Mouse (Mus musculus): ENCODE results near the gene Mtg2. TPM values are rescaled to one million over a fixed set of nuclear protein-coding genes. Genes with fewer than 3 reads are reported as not detected.
A peak's percentile ranks its signal among the peaks of the same experiment; 100 is the strongest.

The Mtg2 gene
- polyA plus RNA-seq, 1 experiment = 27.4 TPM

DNA sequence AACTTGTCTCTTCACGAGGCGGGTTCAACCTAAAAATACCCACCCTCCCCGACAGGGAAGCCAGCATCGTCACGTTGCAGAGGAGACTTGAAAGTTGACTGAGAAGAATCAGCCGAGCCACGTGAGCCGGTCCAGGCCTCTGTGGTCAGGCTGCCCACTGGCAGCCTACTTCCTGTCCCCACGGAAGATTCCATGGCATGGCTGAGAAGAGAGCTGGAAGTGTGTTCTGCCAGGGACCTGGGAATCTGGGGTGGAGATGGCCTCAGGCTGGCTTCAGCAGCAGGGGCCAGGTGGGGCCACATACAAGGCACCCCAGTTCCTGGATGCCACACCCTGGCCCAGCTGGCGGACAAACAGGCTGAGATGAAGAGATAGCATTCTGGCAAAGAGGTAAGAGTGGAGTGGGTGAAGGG, 45.7 kb downstream of the Mtg2 start:
- Histone ChIP-seq H3K4me1 (ENCODE audit: control insufficient read depth, insufficient read depth, low read length) (peaks cover 20% of the 10 kb centered on the region), H3K27ac (ENCODE audit: insufficient read depth, low read length) (peak overlapping the region; percentile 14; the same call in 1 of the 2 replicates), H3K4me3 (ENCODE audit: insufficient read depth, low read length) (peak overlapping the region; percentile 18)
- TF ChIP-seq POLR2A (IDR thresholded peaks at IDR 0.05; ENCODE audit: extremely low read depth, insufficient read depth, low read length) (no peak), CTCF (IDR thresholded peaks at IDR 0.05; ENCODE audit: extremely low read depth, insufficient read depth, low read length) (no peak)

DNA sequence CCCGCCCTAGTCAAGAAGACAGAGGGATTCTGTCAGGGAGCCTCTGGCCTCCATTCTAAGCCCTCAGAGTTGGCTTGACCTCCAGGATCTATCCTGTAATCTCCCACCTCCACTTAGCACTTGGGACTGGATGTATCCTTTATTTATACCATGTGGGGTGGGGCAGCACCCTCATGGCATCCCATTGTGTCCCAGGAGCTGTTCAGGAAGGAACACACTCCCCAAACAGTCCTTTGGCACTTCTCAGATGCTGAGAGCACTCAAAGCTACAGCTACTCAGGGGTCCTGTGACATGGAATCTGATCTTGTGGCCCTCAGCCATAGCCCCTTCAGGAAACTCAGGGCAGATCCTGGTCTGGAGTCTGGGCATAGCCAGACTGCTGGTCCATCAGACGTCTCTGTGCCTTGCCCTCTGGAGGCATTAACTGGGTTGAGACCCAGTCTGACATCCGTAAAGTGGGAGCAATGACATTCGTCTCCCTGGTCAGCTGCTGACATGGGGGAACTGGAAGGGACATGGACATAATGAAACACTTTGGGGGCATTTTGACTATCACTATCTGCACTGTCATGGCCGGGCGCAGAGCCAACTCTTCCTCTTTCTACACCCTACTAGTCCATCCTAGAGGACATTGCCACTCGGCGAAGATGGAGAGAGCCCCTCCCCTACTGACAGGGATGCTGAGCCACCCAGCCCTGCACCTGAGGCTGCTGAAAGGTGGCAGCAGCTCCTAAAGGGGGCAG, 46.5 kb downstream of the Mtg2 start:
- Histone ChIP-seq H3K27ac (ENCODE audit: insufficient read depth, low read length) (peak overlapping the region; percentile 62), H3K4me1 (ENCODE audit: control insufficient read depth, insufficient read depth, low read length) (peaks cover 20% of the 10 kb centered on the region), H3K4me3 (ENCODE audit: insufficient read depth, low read length) (peak overlapping the region; percentile 18)
- no peak for TF ChIP-seq CTCF (IDR thresholded peaks at IDR 0.05; ENCODE audit: extremely low read depth, insufficient read depth, low read length)
- TF ChIP-seq POLR2A (IDR thresholded peaks at IDR 0.05; ENCODE audit: extremely low read depth, insufficient read depth, low read length) = no peak

DNA sequence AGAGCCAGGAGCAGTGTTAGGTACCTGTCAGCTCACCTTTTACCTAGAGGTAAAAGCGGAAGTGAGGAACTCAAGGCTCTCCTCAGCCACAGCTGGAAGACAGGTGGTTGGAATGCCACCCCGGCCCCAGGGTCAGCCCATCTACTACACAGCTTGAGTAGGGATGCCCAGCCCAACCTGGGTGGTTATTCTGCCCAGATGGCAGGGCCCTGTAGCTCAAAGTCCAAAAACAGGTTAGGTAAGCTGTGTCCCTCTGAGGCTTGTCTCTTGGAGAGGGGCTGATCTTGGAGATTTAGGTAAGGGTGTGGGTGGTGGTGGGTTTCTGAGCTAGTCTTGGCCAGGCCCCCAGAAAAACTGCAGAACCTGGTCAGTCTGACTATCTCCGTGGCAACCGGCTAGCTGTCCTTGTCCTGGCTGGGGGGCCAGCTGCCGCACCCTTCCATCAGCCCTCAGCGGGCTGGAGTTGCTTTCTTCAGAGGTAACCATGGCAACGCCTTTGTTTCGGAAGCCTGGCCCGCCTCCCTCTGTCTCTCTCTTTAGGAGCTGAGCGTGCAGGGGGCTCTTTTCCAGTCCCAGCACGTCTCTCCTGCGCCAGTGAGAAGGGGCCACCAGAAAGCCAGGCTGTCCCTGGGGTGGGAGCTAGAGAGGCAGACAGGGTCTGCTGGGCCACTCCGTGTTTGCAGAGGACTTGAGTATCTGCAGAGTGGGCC, 47.3 kb downstream of the Mtg2 start:
- Histone ChIP-seq H3K4me3 (ENCODE audit: insufficient read depth, low read length) (peak overlapping the region; percentile 18), H3K4me1 (ENCODE audit: control insufficient read depth, insufficient read depth, low read length) (peaks cover 20% of the 10 kb centered on the region), H3K27ac (ENCODE audit: insufficient read depth, low read length) (peak overlapping the region; percentile 62)
- no peak for TF ChIP-seq POLR2A (IDR thresholded peaks at IDR 0.05; ENCODE audit: extremely low read depth, insufficient read depth, low read length)
- TF ChIP-seq CTCF (IDR thresholded peaks at IDR 0.05; ENCODE audit: extremely low read depth, insufficient read depth, low read length) = no peak

DNA sequence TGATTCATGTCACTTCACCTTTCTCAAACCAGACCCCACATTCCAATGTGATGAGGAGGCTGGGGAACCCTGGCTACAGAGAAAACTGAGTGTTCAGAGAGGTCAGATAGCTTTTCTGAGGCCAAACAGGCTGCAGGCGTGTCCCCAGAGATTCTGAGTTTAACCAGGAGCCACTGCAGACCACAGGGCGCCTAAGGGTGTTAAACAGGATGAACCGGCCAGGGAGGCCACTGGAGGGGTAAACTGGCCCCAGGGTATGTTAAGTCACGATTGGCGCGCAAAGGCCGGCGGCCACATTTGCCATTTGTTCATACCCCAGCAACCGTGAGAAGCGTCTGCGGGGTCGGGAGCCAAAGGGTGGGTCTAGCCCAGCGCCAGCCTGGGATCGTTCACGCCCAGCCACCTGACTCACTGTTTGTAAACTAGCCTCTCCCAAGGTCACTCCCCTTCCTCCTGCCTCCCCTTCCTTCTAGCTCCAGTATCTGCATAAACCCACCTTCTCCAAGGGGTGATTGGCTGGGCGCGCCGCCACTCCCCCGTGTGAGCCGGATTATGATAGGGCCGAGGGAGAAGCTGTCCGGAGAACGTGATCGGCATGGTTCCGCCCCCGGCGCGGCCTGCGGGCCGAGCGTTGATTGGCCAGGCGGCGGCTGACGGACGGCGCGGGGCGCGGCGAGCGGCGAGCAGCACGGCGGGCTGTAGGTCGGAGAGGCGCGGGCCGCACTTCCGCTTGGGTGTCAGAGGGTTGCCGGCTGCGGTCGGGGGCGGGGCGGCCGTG, 48.5 kb downstream of the Mtg2 start, which contains the start of gene Osbpl2:
Gene Osbpl2, plus strand, starts transcription at position 646 of the 778 bp plus-strand sequence.
- Histone ChIP-seq H3K4me3 (ENCODE audit: insufficient read depth, low read length) (peak within 1 kb of the TSS; percentile 75), H3K27ac (ENCODE audit: insufficient read depth, low read length) (0 out of 2 replicates have a peak within 1 kb of the TSS, but pooled peaks have one; percentile 5), H3K4me1 (ENCODE audit: control insufficient read depth, insufficient read depth, low read length) (peaks cover 20% of the 10 kb centered on the region)
- TF ChIP-seq POLR2A (IDR thresholded peaks at IDR 0.05; ENCODE audit: extremely low read depth, insufficient read depth, low read length) = peak; percentile 62; the same call in 1 of the 2 replicates
- no peak for TF ChIP-seq CTCF (IDR thresholded peaks at IDR 0.05; ENCODE audit: extremely low read depth, insufficient read depth, low read length)

DNA sequence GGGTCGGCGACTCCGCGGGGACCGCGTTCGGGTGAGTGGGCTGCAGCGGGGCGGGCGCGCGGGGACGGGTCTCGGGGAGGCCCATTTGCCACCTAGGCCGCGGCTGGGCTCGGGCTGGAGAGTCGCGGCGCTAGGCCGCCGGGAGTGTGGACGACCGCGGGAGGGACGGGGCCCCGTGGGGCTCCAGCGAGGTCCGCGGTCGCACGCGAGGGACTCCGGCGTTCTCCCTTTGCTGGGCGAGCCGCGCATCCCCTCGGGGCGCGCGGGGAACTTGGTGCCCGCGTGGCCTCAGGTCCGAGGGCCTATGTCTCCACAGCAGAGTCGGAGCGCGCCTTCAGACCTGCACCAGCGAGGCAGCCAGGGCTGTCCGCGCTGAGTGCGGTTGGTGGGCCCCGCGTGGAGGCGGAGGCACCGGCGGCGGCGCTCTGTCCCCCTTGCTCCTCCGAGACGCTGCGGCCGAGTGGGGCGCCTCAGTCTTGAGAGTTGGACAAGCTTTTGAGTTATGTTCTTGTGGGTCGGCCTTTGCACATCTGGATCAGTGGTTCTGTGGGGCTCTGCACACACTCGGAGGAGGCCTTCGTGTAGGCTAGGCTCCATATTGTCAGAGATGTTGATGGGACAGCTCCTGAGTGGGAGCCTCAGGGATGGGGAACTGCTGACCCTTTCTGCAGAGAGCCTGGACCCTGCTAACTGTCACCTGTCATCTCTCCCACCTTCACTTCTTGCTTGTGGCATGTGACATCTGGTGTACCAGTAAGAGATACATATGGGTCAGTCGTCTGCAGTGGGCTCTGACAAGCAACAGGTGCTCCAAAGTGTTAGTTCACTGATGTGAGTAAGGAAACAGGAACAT, 49.3 kb downstream of the Mtg2 start:
- Histone ChIP-seq H3K4me1 (ENCODE audit: control insufficient read depth, insufficient read depth, low read length) (peaks cover 16% of the 10 kb centered on the region), H3K27ac (ENCODE audit: insufficient read depth, low read length) (no peak overlapping the region), H3K4me3 (ENCODE audit: insufficient read depth, low read length) (peak overlapping the region; percentile 75)
- TF ChIP-seq POLR2A (IDR thresholded peaks at IDR 0.05; ENCODE audit: extremely low read depth, insufficient read depth, low read length) (no peak), CTCF (IDR thresholded peaks at IDR 0.05; ENCODE audit: extremely low read depth, insufficient read depth, low read length) (no peak)

DNA sequence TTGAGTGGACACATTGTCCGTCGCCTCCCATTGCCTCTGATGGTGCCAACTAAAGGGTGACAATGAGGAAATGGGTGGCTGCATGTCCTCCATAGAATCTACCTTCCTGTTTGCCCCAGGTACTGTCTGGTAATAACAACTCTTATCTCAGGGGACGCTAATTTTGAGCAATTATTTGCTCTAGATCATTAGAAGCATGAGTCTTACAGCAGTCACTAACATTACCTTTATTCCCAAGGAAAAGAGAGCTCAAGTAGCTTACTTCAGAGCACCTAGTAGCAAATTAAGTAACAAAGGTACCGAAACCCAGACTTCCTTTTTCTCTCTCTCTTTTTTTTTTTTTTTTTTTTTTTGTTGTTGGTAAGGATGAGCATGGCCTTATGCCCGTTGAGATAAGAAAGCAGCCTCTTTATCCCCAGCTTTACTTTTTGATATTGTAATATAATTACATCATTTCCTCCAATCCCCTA, 49.9 kb downstream of the Mtg2 start:
- peak overlapping the region; percentile 75 for H3K4me3 ChIP-seq (ENCODE audit: insufficient read depth, low read length)
- no peak for TF ChIP-seq POLR2A (IDR thresholded peaks at IDR 0.05; ENCODE audit: extremely low read depth, insufficient read depth, low read length)
- no peak for TF ChIP-seq CTCF (IDR thresholded peaks at IDR 0.05; ENCODE audit: extremely low read depth, insufficient read depth, low read length)
- H3K4me1 ChIP-seq (ENCODE audit: control insufficient read depth, insufficient read depth, low read length) = peaks cover 11% of the 10 kb centered on the region
- no peak overlapping the region for H3K27ac ChIP-seq (ENCODE audit: insufficient read depth, low read length)

DNA sequence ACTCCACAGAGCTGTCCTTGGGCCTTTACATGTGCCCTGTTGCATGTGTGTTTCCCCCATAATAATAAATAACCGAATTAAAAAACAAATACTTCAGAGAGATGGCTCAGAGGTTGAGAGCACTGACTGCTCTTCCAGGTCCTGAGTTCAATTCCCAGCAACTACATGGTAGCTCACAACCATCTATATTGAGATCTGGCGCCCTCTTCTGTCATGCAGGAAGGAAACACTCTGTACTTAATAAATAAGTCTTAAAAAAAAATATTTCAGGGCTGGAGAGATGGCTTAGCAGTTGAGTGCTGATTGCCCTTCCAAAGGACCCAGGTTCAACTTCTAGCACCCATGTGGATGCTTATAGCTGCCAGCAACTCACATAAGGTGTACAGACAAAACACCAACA, 53.8 kb downstream of the Mtg2 start:
- TF ChIP-seq CTCF (IDR thresholded peaks at IDR 0.05; ENCODE audit: extremely low read depth, insufficient read depth, low read length) (no peak), POLR2A (IDR thresholded peaks at IDR 0.05; ENCODE audit: extremely low read depth, insufficient read depth, low read length) (no peak)
- H3K27ac ChIP-seq (ENCODE audit: insufficient read depth, low read length) = no peak overlapping the region
- no peak overlapping the region for H3K4me3 ChIP-seq (ENCODE audit: insufficient read depth, low read length)

DNA sequence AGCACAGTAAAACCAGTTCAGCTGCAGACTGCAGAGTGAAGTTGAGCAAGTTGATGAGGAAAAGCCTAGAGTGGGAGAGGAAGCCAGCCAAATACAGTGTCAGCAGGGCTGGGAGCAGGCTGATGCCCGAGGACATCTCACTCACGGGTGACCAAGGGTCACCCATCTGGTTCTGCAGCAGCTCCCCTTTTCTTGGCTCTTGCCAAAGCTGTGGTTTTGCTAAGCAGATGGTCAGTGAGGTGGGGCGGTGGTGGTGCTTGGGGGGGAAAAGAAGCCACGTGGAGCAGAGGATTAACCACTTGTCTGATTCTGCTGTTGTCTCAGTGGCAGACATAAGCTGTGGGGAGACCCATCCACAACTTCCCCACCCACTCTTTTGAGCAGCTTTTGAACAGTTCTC, 55.8 kb downstream of the Mtg2 start:
- TF ChIP-seq CTCF (IDR thresholded peaks at IDR 0.05; ENCODE audit: extremely low read depth, insufficient read depth, low read length) (no peak), POLR2A (IDR thresholded peaks at IDR 0.05; ENCODE audit: extremely low read depth, insufficient read depth, low read length) (no peak)
- Histone ChIP-seq H3K4me1 (ENCODE audit: control insufficient read depth, insufficient read depth, low read length) (peaks cover 7% of the 10 kb centered on the region), H3K27ac (ENCODE audit: insufficient read depth, low read length) (no peak overlapping the region), H3K4me3 (ENCODE audit: insufficient read depth, low read length) (no peak overlapping the region)

More for the DNA sequence above, 53.8 kb downstream of the Mtg2 start:
- peaks cover 12% of the 10 kb centered on the region for H3K4me1 ChIP-seq (ENCODE audit: control insufficient read depth, insufficient read depth, low read length)
